19 mouse cellular contexts compared by ENCODE assay signal in genomic region chr4:146492439-146492838, GRCm38 (mm10). TPM values are rescaled to one million over a fixed set of nuclear protein-coding genes. Genes with fewer than 3 reads are reported as not detected.
"Had no signal": no experiment of that assay in that cellular context is flagged by ENCODE, and none has a peak within 500 bp of the region (broad histone marks: within the 10 kb centered on the region; RNA-seq: fewer than 3 reads in every experiment).

No protein-coding gene starts in this region.

- H3K36me3 ChIP-seq: liver, embryonic 13.5 days; liver, embryonic 15.5 days; lung, embryonic 15.5 days; midbrain, embryonic 15.5 days; neural tube, embryonic 12.5 days; stomach, embryonic 15.5 days had no signal

- H3K4me3 ChIP-seq: liver, embryonic 13.5 days; liver, embryonic 15.5 days; lung, embryonic 15.5 days; megakaryocyte, embryonic 14.5 days; midbrain, embryonic 15.5 days; neural tube, embryonic 12.5 days; stomach, embryonic 15.5 days had no signal

- H3K9ac ChIP-seq: liver, embryonic 13.5 days; liver, embryonic 15.5 days; liver, postnatal 0 days; lung, embryonic 15.5 days; midbrain, embryonic 15.5 days; neural tube, embryonic 12.5 days; stomach, embryonic 15.5 days had no signal

- ATAC-seq: liver, postnatal 0 days; midbrain, embryonic 15.5 days had no signal

- H3K27me3 ChIP-seq: liver, embryonic 13.5 days; liver, embryonic 15.5 days; lung, embryonic 15.5 days; megakaryocyte, embryonic 14.5 days; midbrain, embryonic 15.5 days; neural tube, embryonic 12.5 days; stomach, embryonic 15.5 days had no signal

- H3K27ac ChIP-seq: liver, embryonic 13.5 days; liver, embryonic 15.5 days; lung, embryonic 15.5 days; macrophage; midbrain, embryonic 15.5 days; neural tube, embryonic 12.5 days; stomach, embryonic 15.5 days had no signal

- H3K4me1 ChIP-seq: liver, embryonic 13.5 days; liver, embryonic 15.5 days; lung, embryonic 15.5 days; megakaryocyte, embryonic 14.5 days; midbrain, embryonic 15.5 days; neural tube, embryonic 12.5 days; stomach, embryonic 15.5 days had no signal

- H3K4me2 ChIP-seq: liver, embryonic 11.5 days; liver, embryonic 13.5 days; liver, embryonic 15.5 days; lung, embryonic 15.5 days; midbrain, embryonic 15.5 days; neural tube, embryonic 12.5 days; stomach, embryonic 15.5 days had no signal

- DNase-seq: liver, embryonic 13.5 days; liver, postnatal 0 days; lung, adult 2 months; lung, postnatal 14 days; lung, postnatal 36 days; right cerebral cortex, postnatal 14 days; thymus, adult 18-20 months; thymus, postnatal 14 days; thymus, postnatal 36 days had no signal

RNA-seq across cellular contexts. Expression of gene Zfp981, which starts 9.4 kb away (rescaled TPM):
- polyA plus RNA-seq: liver, postnatal 0 days; lung, adult 2 months; lung, embryonic 15.5 days; lung, postnatal 0 days; spleen, adult 2 months; stomach, embryonic 15.5 days had no signal
